Mouse (Mus musculus) CH12.LX (cell line): Measurements from ENCODE around the gene BC035044. TPM values are rescaled to one million over a fixed set of nuclear protein-coding genes. Genes with fewer than 3 reads are reported as not detected.
"Not testable (repeated sequence)": the region's sequence is repeated elsewhere in the genome, so short reads cannot be mapped to it uniquely, and the experiment has no call there.

Experiments
- DNase-seq: peaks from one replicate; pipeline ENCODE4 v3.0.0-alpha.2; 2013; ENCODE audit errors: extremely low read depth
- H3K27ac ChIP-seq: 2 replicates; pipeline ENCODE4 v1.5.1; 2012; ENCODE audit warnings: low read depth, mild to moderate bottlenecking, control low read depth, moderate library complexity; ENCODE audit not compliant: insufficient read depth
- H3K27me3 ChIP-seq: replicated peaks from 2 replicates; pipeline ENCODE3; 2012; ENCODE audit warnings: inconsistent platforms
- H3K36me3 ChIP-seq, 2 experiments: replicated peaks in 1 of 2; 2 replicates each; pipeline versions ENCODE3 to v1.6.1; 2012; ENCODE audit warnings: inconsistent platforms in 1 of 2, low read length in 1 of 2, mild to moderate bottlenecking in 1 of 2, mixed read lengths in 1 of 2, moderate library complexity in 1 of 2; ENCODE audit not compliant: control insufficient read depth in 1 of 2, insufficient read depth in 1 of 2
- H3K4me1 ChIP-seq, 2 experiments: 2 replicates each; pipeline ENCODE4 v1.6.1; 2012; ENCODE audit warnings: inconsistent platforms in 1 of 2, moderate library complexity in 1 of 2; ENCODE audit not compliant: insufficient read depth in 2 of 2, control insufficient read depth in 1 of 2
- H3K4me2 ChIP-seq: 2 replicates; pipeline ENCODE4 v1.6.1; 2012; ENCODE audit warnings: low read depth, mild to moderate bottlenecking, control low read depth; ENCODE audit not compliant: poor library complexity, insufficient read depth, severe bottlenecking
- H3K4me3 ChIP-seq, 3 experiments: fragments of 150-350 bp in 1 of 3; sonication (generic) in 1 of 3; replicated peaks in 1 of 3; 2 replicates each; pipeline versions ENCODE3 to v1.5.1; 2011 to 2012; ENCODE audit warnings: low read depth in 2 of 3, low read length in 2 of 3, mild to moderate bottlenecking in 2 of 3, moderate library complexity in 2 of 3, control low read depth in 1 of 3, improper control_type of control experiment in 1 of 3, inconsistent platforms in 1 of 3, mixed read lengths in 1 of 3; ENCODE audit not compliant: poor library complexity in 1 of 3
- H3K79me2 ChIP-seq: replicated peaks from 2 replicates; pipeline ENCODE4 v1.6.1; 2012; ENCODE audit warnings: mild to moderate bottlenecking, moderate library complexity; ENCODE audit not compliant: control insufficient read depth, poor library complexity, insufficient read depth, severe bottlenecking; ENCODE audit errors: extremely low read depth
- H3K9ac ChIP-seq: 2 replicates; pipeline ENCODE4 v1.6.1; 2012; ENCODE audit warnings: low read depth, mild to moderate bottlenecking, control low read depth, moderate library complexity; ENCODE audit not compliant: insufficient read depth
- H3K9me3 ChIP-seq: replicated peaks from 2 replicates; pipeline ENCODE3; 2012; ENCODE audit warnings: low read length, inconsistent platforms, mixed read lengths
- BHLHE40 ChIP-seq: IDR thresholded peaks from 2 replicates; pipeline ENCODE4 v1.6.1; 2011; ENCODE audit warnings: mild to moderate bottlenecking, low read depth, low read length, improper control_type of control experiment
- CTCF ChIP-seq, 2 experiments: IDR thresholded peaks in 1 of 2; conservative IDR thresholded peaks in 1 of 2; 2 replicates each; pipeline ENCODE4 v1.5.1; 2011 to 2012; ENCODE audit warnings: low read depth in 2 of 2, low read length in 2 of 2, improper control_type of control experiment in 1 of 2, inconsistent platforms in 1 of 2, mild to moderate bottlenecking in 1 of 2, moderate library complexity in 1 of 2
- E2F4 ChIP-seq: IDR thresholded peaks from 2 replicates; pipeline ENCODE4 v1.6.1; 2011; ENCODE audit warnings: low read depth, low read length, improper control_type of control experiment; ENCODE audit not compliant: insufficient replicate concordance
- ELF1 ChIP-seq: IDR thresholded peaks from 2 replicates; pipeline ENCODE4 v1.6.1; 2014; ENCODE audit warnings: low read depth, mild to moderate bottlenecking, inconsistent platforms, low read length, improper control_type of control experiment
- EP300 ChIP-seq: IDR thresholded peaks from 2 replicates; pipeline ENCODE4 v1.6.1; 2011; ENCODE audit warnings: low read length, improper control_type of control experiment
- GABPA ChIP-seq: IDR thresholded peaks from 2 replicates; pipeline ENCODE4 v1.6.1; 2012; ENCODE audit warnings: low read depth, low read length, improper control_type of control experiment, inconsistent platforms; ENCODE audit not compliant: insufficient replicate concordance
- JUN ChIP-seq: IDR thresholded peaks from 2 replicates; pipeline ENCODE4 v1.6.1; 2011; ENCODE audit warnings: low read depth, mild to moderate bottlenecking, low read length, improper control_type of control experiment, moderate library complexity; ENCODE audit not compliant: insufficient read depth
- MAFK ChIP-seq: IDR thresholded peaks from 2 replicates; pipeline ENCODE4 v1.6.1; 2011; ENCODE audit warnings: low read length, improper control_type of control experiment; ENCODE audit not compliant: insufficient replicate concordance
- MAZ ChIP-seq: IDR thresholded peaks from 2 replicates; pipeline ENCODE4 v1.6.1; 2012; ENCODE audit warnings: low read depth, mild to moderate bottlenecking, inconsistent platforms, low read length, improper control_type of control experiment, moderate library complexity
- MXI1 ChIP-seq: IDR thresholded peaks from 2 replicates; pipeline ENCODE4 v1.6.1; 2011; ENCODE audit warnings: mild to moderate bottlenecking, low read depth, low read length, improper control_type of control experiment
- MYC ChIP-seq: IDR thresholded peaks from 2 replicates; pipeline ENCODE4 v1.6.1; 2011; ENCODE audit warnings: low read depth, mild to moderate bottlenecking, improper control_type of control experiment, low read length
- NELFE ChIP-seq: IDR thresholded peaks from 2 replicates; pipeline ENCODE4 v1.6.1; 2011; ENCODE audit warnings: low read depth, low read length, improper control_type of control experiment
- NRF1 ChIP-seq: IDR thresholded peaks from 2 replicates; pipeline ENCODE4 v1.6.1; 2014; ENCODE audit warnings: low read depth, mild to moderate bottlenecking, inconsistent platforms, low read length, improper control_type of control experiment, moderate library complexity
- POLR2A ChIP-seq: IDR thresholded peaks from 2 replicates; pipeline ENCODE4 v1.6.1; 2011; ENCODE audit warnings: low read depth, mild to moderate bottlenecking, improper control_type of control experiment, low read length
- RAD21 ChIP-seq: IDR thresholded peaks from 2 replicates; pipeline ENCODE4 v1.6.1; 2011; ENCODE audit warnings: low read depth, mild to moderate bottlenecking, low read length, improper control_type of control experiment, moderate library complexity
- SIN3A ChIP-seq: IDR thresholded peaks from 2 replicates; pipeline ENCODE4 v1.6.1; 2012; ENCODE audit warnings: low read length, improper control_type of control experiment, inconsistent platforms
- SMC3 ChIP-seq: IDR thresholded peaks from 2 replicates; pipeline ENCODE4 v1.6.1; 2011; ENCODE audit warnings: low read depth, low read length, improper control_type of control experiment
- TBP ChIP-seq: conservative IDR thresholded peaks from 2 replicates; pipeline ENCODE4 v1.6.1; 2011; ENCODE audit warnings: low read depth, low read length, improper control_type of control experiment
- USF1 ChIP-seq: IDR thresholded peaks from 2 replicates; pipeline ENCODE4 v1.6.1; 2014; ENCODE audit warnings: low read depth, mild to moderate bottlenecking, inconsistent platforms, low read length, improper control_type of control experiment
- USF2 ChIP-seq: conservative IDR thresholded peaks from 2 replicates; pipeline ENCODE4 v1.6.1; 2011; ENCODE audit warnings: low read depth, low read length, improper control_type of control experiment
- ZC3H11A ChIP-seq: IDR thresholded peaks from 2 replicates; pipeline ENCODE4 v1.6.1; 2012; ENCODE audit warnings: low read depth, mild to moderate bottlenecking, inconsistent platforms, low read length, improper control_type of control experiment
- dilution Hi-C: fragments of 300-500 bp; cut with MboI; formaldehyde crosslinking; loops from 2 replicates; pipeline ENCODE4 v1.14.3; 2020; ENCODE audit warnings: low sequenced_read_pairs; ENCODE audit not compliant: extremely low pct_unique_long_range_greater_than_20kb, extremely low pct_ligation_motif_present
- in situ Hi-C: fragments of 300-500 bp; cut with MboI; formaldehyde crosslinking; loops from 3 replicates; pipeline ENCODE4 v1.14.3; 2019; ENCODE audit warnings: low sequenced_read_pairs, low pct_ligation_motif_present, low pct_unique_long_range_greater_than_20kb, mixed read lengths
- polyA plus RNA-seq: library from polyadenylated mRNA; unstranded; fragments of >175 nt; gene quantifications from 2 replicates; pipeline ENCODE4 v1.2.1, GENCODE M21; 2012; ENCODE audit warnings: low read depth; ENCODE audit not compliant: insufficient read length
- total RNA-seq, 2 experiments: library from RNA; depleted of rRNA; stranded (reverse); fragments of 300-350 nt in 1 of 2; fragments of >200 nt in 1 of 2; gene quantifications; 2 replicates each; pipeline ENCODE4 v1.2.3; 2012 to 2014

The BC035044 gene
- total and polyA plus RNA-seq, 3 experiments: 49.7 to 121 (median 51.6) TPM

GRCm38 (mm10) chr6:128807021-128807420 is 83.9 kb downstream of the BC035044 start:
- dilution Hi-C loops: no loop called here
- TF ChIP-seq POLR2A (no peak), CTCF (conservative IDR thresholded peaks at IDR 0.05 in 1 of 2, IDR thresholded peaks at IDR 0.05 in 1 of 2; ENCODE audit: low read depth in 2 of 2, low read length in 2 of 2) (peak in 1 of 2 experiments; percentile 43; a peak in 2 of 4 replicates)
- TF ChIP-seq, all 38 proteins: peak for 1
- in situ Hi-C loops: loop anchor here (5.0 kb wide), 1 partner anchor 35 kb away; no protein-coding TSS in a partner anchor

GRCm38 (mm10) chr6:128804823-128805640 is 85.9 kb downstream of the BC035044 start:
- in situ Hi-C loops: loop anchor here (5.0 kb wide), 1 partner anchor 37 kb away; no protein-coding TSS in a partner anchor
- H3K4me3 ChIP-seq, dilution Hi-C loops: not testable (repeated sequence)

More at GRCm38 (mm10) chr6:128807021-128807420, 83.9 kb downstream of the BC035044 start:
- no peaks in the 10 kb centered on the region for H3K36me3 ChIP-seq
- H3K9me3 ChIP-seq: peaks cover 2% of the 10 kb centered on the region
- H3K27ac ChIP-seq: no peak overlapping the region
- H3K27me3 ChIP-seq: no peaks in the 10 kb centered on the region
- DNase-seq: no peak
- H3K9ac ChIP-seq: no peak overlapping the region
- no peak overlapping the region for H3K4me2 ChIP-seq
- H3K4me1 ChIP-seq: peaks cover 0 to 18% of the 10 kb centered on the region in 2 experiments; a peak in 2 of 4 replicates
- H3K79me2 ChIP-seq: no peaks in the 10 kb centered on the region
- H3K4me3 ChIP-seq: no peak overlapping the region

GRCm38 (mm10) chr6:128802999-128803857 is 87.7 kb downstream of the BC035044 start:
- in situ Hi-C loops: no loop called here
- H3K27me3 ChIP-seq: no peaks in the 10 kb centered on the region
- peak overlapping the region; percentile 18 to 46 (median 46) for H3K4me3 ChIP-seq
- dilution Hi-C loops: no loop called here
- H3K9ac ChIP-seq: peak overlapping the region; percentile 16; the same call in 1 of the 2 replicates
- no peaks in the 10 kb centered on the region for H3K36me3 ChIP-seq
- H3K79me2 ChIP-seq: no peaks in the 10 kb centered on the region
- H3K4me2 ChIP-seq: peak overlapping the region; percentile 85
- H3K9me3 ChIP-seq: no peaks in the 10 kb centered on the region
- H3K27ac ChIP-seq: no peak overlapping the region
- H3K4me1 ChIP-seq: peaks cover 2 to 32% of the 10 kb centered on the region in 2 experiments; a peak in 2 of 4 replicates
- DNase-seq: peak; percentile 98
- TF ChIP-seq USF1 (no peak), SIN3A (no peak), MXI1 (no peak; the same call in 1 of the 2 replicates), ELF1 (peak; percentile 98), USF2 (no peak), NRF1 (peak; percentile 61), JUN (no peak; the same call in 1 of the 2 replicates), EP300 (no peak), GABPA (no peak), MAZ (0 out of 2 replicates have a peak, but pooled peaks have one; percentile 53), MYC (no peak), NELFE (0 out of 2 replicates have a peak, but pooled peaks have one; percentile 16), SMC3 (peak; percentile 97), MAFK (peak; percentile 97), E2F4 (0 out of 2 replicates have a peak, but pooled peaks have one; percentile 64), BHLHE40 (no peak), TBP (peak; percentile 100)

More at GRCm38 (mm10) chr6:128804823-128805640, 85.9 kb downstream of the BC035044 start:
- H3K79me2 ChIP-seq, H3K36me3 ChIP-seq, H3K27me3 ChIP-seq, H3K9me3 ChIP-seq, H3K4me2 ChIP-seq, H3K27ac ChIP-seq, H3K9ac ChIP-seq: not testable (repeated sequence)
- TF ChIP-seq RAD21 (peak; percentile 65), ZC3H11A (peak; percentile 33), CTCF (conservative IDR thresholded peaks at IDR 0.05 in 1 of 2, IDR thresholded peaks at IDR 0.05 in 1 of 2; ENCODE audit: low read depth in 2 of 2, low read length in 2 of 2) (peak; percentile 47 to 75), SMC3 (peak; percentile 64)
- H3K4me1 ChIP-seq: peaks cover 0 to 27% of the 10 kb centered on the region in 2 experiments; a peak in 2 of 4 replicates
- peak; percentile 80 for DNase-seq
